Mouse (Mus musculus) skeletal muscle tissue, adult 2 months (tissue): Measurements from ENCODE around the gene Galns.

Experiments
- DNase-seq: peaks from one replicate; pipeline ENCODE4 v3.0.0-alpha.2; 2012; ENCODE audit warnings: low read depth, low spot score

Gene Galns

GRCm38 (mm10) chr8:122544138-122544537 is 67.1 kb downstream of the Galns start:
- DNase-seq, result no peak

GRCm38 (mm10) chr8:122538310-122539076 is 72.8 kb downstream of the Galns start:
- DNase-seq, result no peak

- no peak for DNase-seq
These were observed 73.5 kb downstream of the Galns start for GRCm38 (mm10) chr8:122537812-122538211.

- no peak for DNase-seq
These were observed 74.2 kb downstream of the Galns start for GRCm38 (mm10) chr8:122537033-122537432.

GRCm38 (mm10) chr8:122531312-122531711 is 80.0 kb downstream of the Galns start:
- DNase-seq, result no peak

- DNase-seq, result no peak
These were observed 82.1 kb downstream of the Galns start for GRCm38 (mm10) chr8:122529159-122529558.
